Mouse (Mus musculus) 416B (cell line): ENCODE data around the gene Iars.
"Not testable (repeated sequence)": the region's sequence is repeated elsewhere in the genome, so short reads cannot be mapped to it uniquely, and the experiment has no call there.

ENCODE experiments used
- DNase-seq: peaks from one replicate; pipeline ENCODE4 v3.0.0; 2011; ENCODE audit warnings: low read depth

Gene Iars

DNA sequence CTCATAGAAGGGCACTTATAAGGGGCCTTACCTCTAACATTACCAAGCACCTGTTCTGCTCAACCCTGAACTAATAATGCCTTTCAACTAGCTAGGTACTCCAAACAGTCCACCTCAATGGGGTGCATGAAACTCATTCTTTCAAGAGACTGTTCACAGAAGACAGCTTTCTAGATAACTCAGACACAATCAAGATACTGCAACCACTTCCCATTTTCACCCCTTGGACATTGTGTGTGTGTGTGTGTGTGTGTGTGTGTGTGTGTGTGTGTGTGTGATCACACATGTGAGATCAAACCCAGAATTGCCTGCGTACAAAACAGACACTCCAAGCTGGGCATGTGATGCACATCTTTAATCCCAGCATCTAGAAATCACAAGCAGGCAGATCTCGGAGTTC lies 56.1 kb downstream of the Iars start:
- DNase-seq = peak; percentile 12

DNA sequence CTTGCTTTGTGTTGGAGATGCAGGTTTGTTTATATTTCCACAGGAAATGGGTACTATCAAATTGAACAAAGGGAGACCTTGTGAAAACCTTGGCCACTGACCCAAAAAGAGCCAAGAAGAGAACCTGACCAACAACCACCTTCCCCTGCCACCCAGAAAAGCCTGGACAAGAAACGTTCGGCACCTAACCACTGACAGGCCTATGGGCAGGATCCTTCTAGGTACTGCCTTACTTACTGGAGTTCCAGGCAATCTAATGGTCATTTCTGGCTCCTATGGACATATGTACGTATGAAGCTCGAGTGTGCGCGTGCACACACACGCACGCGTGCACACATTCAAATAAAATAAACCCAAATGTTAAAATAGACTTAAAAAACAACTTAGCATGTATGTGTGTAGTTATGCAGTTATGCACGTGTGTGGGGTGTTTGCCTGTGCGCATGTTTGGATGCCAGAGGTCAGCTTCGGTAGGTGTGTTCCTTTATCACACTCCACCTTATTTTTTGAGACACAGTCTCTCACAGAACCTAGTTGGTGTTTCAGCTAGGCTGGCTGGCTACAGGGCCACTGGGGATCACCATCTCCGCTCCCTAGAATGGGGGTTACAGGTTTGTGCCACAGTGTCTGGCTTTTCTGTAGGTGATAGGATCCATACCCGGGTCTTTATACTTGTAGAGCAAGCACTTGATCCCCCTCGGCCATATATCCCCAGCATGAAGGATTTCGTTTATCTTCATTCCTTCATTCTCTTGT lies 59.6 kb downstream of the Iars start:
- no peak for DNase-seq

DNA sequence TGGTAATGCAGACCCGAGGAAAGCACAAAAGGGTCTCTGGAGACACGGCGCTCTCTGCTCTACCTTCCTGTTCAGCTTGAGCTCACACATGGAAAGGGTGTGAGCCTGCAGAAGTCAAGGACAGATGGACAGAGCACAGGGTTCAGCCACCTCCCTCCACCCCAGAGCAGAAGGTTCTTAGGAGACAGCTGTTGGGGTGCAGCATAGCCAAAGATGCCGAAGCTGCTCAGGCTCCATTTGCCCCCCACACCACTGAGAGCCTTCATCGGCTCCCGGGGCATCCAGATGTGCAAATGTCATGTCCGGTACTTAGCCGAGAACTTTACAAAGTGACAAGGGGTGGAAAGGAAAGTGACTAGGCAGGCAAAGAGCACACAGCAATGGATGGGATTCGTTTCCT lies 74.7 kb downstream of the Iars start:
- no peak for DNase-seq

DNA sequence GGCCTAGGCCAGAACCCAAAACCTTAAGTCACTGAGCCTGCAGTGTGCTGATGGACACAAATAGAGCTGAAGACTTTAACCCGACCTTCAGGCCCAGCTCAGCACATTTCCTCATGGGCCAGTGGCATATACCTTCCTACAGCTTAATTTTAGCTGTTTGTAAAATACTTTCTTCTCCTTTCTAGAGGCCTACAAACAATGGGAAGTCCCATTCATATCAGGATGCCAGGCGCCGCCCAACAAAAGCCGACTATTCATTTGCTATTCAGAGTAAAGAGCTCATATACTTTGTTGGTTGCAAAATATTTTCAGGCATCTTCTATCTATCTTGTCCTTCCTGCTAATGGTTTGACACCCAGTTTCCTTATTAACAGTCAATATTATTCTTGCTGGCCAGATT lies 76.1 kb downstream of the Iars start:
- no peak for DNase-seq

DNA sequence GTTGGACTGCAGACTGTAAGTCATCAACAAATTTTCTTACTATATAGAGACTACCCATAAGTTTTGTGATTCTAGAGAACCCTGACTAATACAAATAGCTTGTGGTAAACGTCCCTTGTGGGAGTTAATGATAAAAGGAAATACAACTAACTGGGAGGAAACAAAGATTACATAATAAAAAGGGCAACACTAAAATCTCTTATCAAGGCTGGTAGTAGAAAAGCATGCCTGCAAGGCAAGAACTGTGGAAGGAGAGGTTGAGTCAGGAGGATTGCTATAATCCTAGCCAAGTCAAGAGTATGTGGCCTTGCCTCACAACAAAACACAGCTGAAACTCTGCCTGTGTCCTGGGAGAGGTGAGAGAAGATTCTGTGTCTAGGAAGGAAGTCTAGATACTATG lies 78.8 kb downstream of the Iars start:
- no peak for DNase-seq

DNA sequence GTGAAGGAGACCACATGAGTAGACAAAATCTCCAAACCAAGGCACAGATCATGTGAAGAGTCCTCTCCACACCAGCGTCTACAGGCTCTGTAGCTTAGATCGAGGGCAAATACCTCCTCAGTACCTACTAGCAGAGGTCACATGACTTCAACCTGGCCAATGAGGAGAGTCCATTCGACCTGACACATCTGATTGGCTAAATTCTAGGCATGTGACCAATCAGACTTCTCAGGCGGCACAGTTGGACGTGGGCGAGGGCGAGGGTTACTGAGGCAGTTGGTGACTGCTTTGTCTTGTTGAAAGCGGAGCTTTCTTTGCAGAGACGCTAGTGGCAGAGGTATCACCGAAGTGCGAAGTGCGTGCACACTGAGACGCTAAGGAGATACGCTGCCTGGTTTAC lies 80.3 kb downstream of the Iars start:
- no peak for DNase-seq

DNA sequence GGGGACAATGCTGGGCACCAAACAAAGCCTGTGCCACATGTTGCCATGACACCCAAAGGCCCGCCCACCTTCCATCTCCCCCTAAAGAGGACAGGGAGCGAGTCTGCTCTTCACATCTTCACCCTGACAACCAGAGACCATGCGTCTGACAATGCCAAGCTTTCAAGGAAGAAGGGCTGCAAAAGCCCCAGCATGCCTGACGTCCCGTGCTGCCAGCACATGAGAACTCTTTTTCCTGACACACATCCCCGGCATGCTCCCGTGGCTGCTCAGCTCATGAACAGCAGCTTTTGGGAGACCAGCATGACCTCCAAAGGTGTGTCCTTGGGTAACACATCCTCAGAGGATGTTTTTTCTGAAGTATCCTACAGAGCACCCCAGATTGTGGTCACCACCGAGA lies 83.4 kb downstream of the Iars start:
- DNase-seq = no peak

DNA sequence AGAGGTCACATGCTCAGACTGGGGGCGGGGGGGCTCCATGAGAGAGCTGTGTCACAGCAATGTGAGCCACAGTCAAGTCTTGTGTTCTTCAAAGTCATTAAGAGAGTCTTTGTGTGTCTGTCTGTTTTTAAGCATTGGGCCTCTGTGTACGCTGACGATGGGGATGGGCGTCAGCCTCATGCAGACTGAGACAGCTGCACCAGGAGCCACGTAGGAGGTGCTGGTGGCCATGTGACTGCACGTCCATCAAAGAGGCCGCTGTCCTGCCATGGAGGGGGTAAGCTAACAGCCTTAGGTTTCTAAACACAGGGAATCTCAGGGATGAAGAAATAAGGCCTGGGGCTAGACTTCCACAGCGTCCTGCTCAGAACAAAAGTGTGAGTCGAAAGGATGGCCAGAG lies 84.4 kb downstream of the Iars start:
- no peak for DNase-seq

DNA sequence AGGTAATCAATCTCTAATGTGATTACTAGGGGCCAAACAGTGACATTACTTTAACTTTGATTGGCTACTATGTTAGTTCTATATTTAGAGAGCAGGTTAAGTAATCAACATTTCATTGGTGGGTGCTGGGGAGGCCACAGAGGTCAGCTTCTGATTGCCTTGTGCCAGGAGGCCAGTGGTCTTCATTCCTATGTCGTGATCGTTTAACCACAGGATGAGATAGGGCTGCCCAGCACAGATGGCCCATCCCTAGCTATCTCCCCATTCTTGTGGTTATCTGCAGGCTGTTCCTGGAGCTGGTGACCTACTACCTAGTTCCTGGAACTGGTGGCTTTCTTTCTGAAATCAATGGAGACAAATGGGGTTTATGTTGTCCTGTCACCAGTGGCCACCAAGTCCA lies 86.1 kb downstream of the Iars start:
- DNase-seq = peak; percentile 52

DNA sequence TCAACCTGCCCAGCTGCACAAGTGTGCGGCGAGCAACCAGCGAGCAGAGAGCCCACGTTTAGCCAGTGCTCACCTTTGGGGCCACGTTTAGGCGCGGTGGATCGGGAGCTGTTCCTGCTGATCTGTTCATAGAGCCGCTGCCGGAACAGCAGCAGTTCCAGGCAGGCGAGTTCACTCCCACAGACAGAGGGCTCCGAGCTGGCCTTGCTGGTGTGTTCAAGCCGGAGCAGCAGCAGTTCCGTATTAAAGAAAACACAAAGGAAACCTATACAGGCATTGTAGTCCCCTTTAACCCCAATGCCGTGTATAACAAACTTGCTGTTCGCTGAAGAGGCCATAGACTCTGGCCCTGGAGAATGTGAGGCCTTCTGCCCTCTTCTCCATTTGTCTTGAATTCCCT lies 87.2 kb downstream of the Iars start:
- DNase-seq = no peak

DNA sequence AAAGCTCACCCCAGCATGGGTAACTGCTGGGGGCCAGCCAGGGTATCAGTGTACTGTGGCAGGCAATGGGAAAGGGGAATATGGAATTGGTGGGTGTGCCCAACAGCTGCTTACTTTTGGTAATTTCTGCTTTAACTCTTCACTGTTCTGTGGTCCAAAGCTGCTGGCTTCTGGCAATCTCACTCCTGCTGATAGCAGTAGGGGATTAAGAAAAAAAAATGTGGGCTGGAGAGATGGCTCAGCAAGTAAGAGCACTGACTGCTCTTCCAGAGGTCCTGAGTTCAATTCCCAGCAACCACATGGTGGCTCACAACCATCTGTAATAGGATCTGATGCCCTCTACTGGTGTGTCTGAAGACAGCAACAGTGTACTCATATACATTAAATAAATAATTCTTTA lies 89.6 kb downstream of the Iars start:
- DNase-seq = not testable (repeated sequence)
